Mouse (Mus musculus): Measurements from ENCODE around the gene Snx9.

GRCm38 (mm10) chr17:5792164-5792791, 48.9 kb upstream of the Snx9 start:
- TF ChIP-seq CTCF (IDR thresholded peaks at IDR 0.05; ENCODE audit: low read depth, low read length) (no peak), GATA2 (IDR thresholded peaks at IDR 0.05; ENCODE audit: borderline replicate concordance, low read depth, low read length) (no peak), GATA1 (IDR thresholded peaks at IDR 0.05; ENCODE audit: borderline replicate concordance, low read length) (no peak), TAL1 (conservative IDR thresholded peaks at IDR 0.05; ENCODE audit: low read depth, low read length) (no peak), POLR2AphosphoS5 (IDR thresholded peaks at IDR 0.05; ENCODE audit: insufficient replicate concordance, low read depth, low read length) (no peak)

Measured in G1E (cell line).